Mouse (Mus musculus) hindbrain, embryonic 13.5 days (tissue): ENCODE results near the gene Miox. TPM values are rescaled to one million over a fixed set of nuclear protein-coding genes. Genes with fewer than 3 reads are reported as not detected.

Experiments
- ATAC-seq: fragments of 200-750 bp; cut with Nextera tagmentation; 2 replicates; pipeline ENCODE4 v1.8.0; 2017; ENCODE audit warnings: moderate TSS enrichment; ENCODE audit not compliant: low FRiP score
- H3K27ac ChIP-seq: fragments of 300-500 bp; sonication (generic); 2 replicates; pipeline ENCODE4 v1.5.1; 2015; ENCODE audit warnings: inconsistent platforms, mild to moderate bottlenecking, moderate library complexity
- H3K27me3 ChIP-seq: fragments of 300-500 bp; sonication (generic); 2 replicates; pipeline ENCODE4 v1.6.1; 2015; ENCODE audit warnings: mild to moderate bottlenecking, inconsistent platforms
- H3K36me3 ChIP-seq: fragments of 300-500 bp; sonication (generic); 2 replicates; pipeline ENCODE4 v1.6.1; 2015; ENCODE audit warnings: mild to moderate bottlenecking, inconsistent platforms
- H3K4me1 ChIP-seq: fragments of 300-500 bp; sonication (generic); replicated peaks from 2 replicates; pipeline ENCODE4 v1.6.1; 2015; ENCODE audit warnings: inconsistent platforms
- H3K4me2 ChIP-seq: fragments of 300-500 bp; sonication (generic); 2 replicates; pipeline ENCODE4 v1.6.1; 2015; ENCODE audit warnings: inconsistent platforms, mild to moderate bottlenecking, moderate library complexity
- H3K4me3 ChIP-seq: fragments of 300-500 bp; sonication (generic); 2 replicates; pipeline ENCODE4 v1.5.1; 2015; ENCODE audit warnings: mild to moderate bottlenecking, inconsistent platforms
- H3K9ac ChIP-seq: fragments of 300-500 bp; sonication (generic); 2 replicates; pipeline ENCODE4 v1.6.1; 2015; ENCODE audit warnings: mild to moderate bottlenecking, inconsistent platforms
- H3K9me3 ChIP-seq: fragments of 300-500 bp; sonication (generic); 2 replicates; pipeline ENCODE4 v1.6.1; 2016; ENCODE audit warnings: inconsistent platforms
- WGBS: fragments of 180-500 bp; shearing (Covaris S2); methylation state at CpG from one replicate; pipeline ENCODE4 v1.1.7; 2015; 5-methylcytosine and 5-hydroxymethylcytosine counted together
- microRNA-seq: library from miRNA; unstranded; fragments of <30 nt; microRNA quantifications from one replicate; pipeline ENCODE4, GENCODE M21; 2016
- polyA plus RNA-seq: library from polyadenylated mRNA; unstranded; fragments of >200 nt; fragmentation: Nextera tagmentation; extraction: Ambion mirVana; gene quantifications from 2 replicates; pipeline ENCODE4 v1.2.1, GENCODE M21; 2015

The Miox gene
- polyA plus RNA-seq, 1 experiment from 2014 or later: not detected

GRCm38 (mm10) chr15:89374801-89375534 lies 40.8 kb downstream of the Miox start:
- ATAC-seq: no peak
- Histone ChIP-seq H3K4me2 (no peak overlapping the region), H3K4me1 (peaks cover 44% of the 10 kb centered on the region), H3K27ac (no peak overlapping the region), H3K4me3 (no peak overlapping the region), H3K9me3 (no peaks in the 10 kb centered on the region), H3K36me3 (peaks cover 29% of the 10 kb centered on the region), H3K27me3 (peaks cover 42% of the 10 kb centered on the region), H3K9ac (peak overlapping the region; percentile 87; the same call in 1 of the 2 replicates)
- WGBS: 92% methylated on average over 17 of the region's 17 CpGs

- Histone ChIP-seq H3K4me1 (peaks cover 44% of the 10 kb centered on the region), H3K27me3 (peaks cover 52% of the 10 kb centered on the region), H3K36me3 (peaks cover 18% of the 10 kb centered on the region), H3K9me3 (no peaks in the 10 kb centered on the region), H3K27ac (no peak overlapping the region), H3K4me3 (no peak overlapping the region), H3K4me2 (no peak overlapping the region), H3K9ac (no peak overlapping the region)
- WGBS: 85% methylated on average over 7 of the region's 7 CpGs
- no peak for ATAC-seq
Measured at GRCm38 (mm10) chr15:89376040-89376439, 41.8 kb downstream of the Miox start.

- H3K4me3 ChIP-seq: 0 out of 2 replicates have a peak within 1 kb of the TSS, but pooled peaks have one; percentile 1
- ATAC-seq: no peak
- H3K9me3 ChIP-seq: no peaks in the 10 kb centered on the region
- 26% methylated on average over 16 of the region's 16 CpGs for WGBS
- peaks cover 9% of the 10 kb centered on the region for H3K36me3 ChIP-seq
- H3K4me1 ChIP-seq: peaks cover 44% of the 10 kb centered on the region
- H3K9ac ChIP-seq: peak within 1 kb of the TSS; percentile 6; the same call in 1 of the 2 replicates
- no peak within 1 kb of the TSS for H3K27ac ChIP-seq
- 0 out of 2 replicates have a peak within 1 kb of the TSS, but pooled peaks have one; percentile 4 for H3K4me2 ChIP-seq
- H3K27me3 ChIP-seq: peaks cover 56% of the 10 kb centered on the region
Measured at GRCm38 (mm10) chr15:89376957-89377356, 42.8 kb downstream of the Miox start, which contains the start of gene Tymp. Tymp (minus strand) TSS chr15:89377039.

- H3K27me3 ChIP-seq: peaks cover 56% of the 10 kb centered on the region
- no peak for ATAC-seq
- peaks cover 5% of the 10 kb centered on the region for H3K36me3 ChIP-seq
- H3K4me1 ChIP-seq: peaks cover 41% of the 10 kb centered on the region
- no peak overlapping the region for H3K27ac ChIP-seq
- H3K4me2 ChIP-seq: 0 out of 2 replicates have a peak overlapping the region, but pooled peaks have one; percentile 4
- WGBS: 14% methylated on average over 18 of the region's 18 CpGs
- 0 out of 2 replicates have a peak overlapping the region, but pooled peaks have one; percentile 1 for H3K4me3 ChIP-seq
- H3K9ac ChIP-seq: peak overlapping the region; percentile 6; the same call in 1 of the 2 replicates
- no peaks in the 10 kb centered on the region for H3K9me3 ChIP-seq
Measured at GRCm38 (mm10) chr15:89377362-89377761, 43.2 kb downstream of the Miox start.

GRCm38 (mm10) chr15:89377938-89378828 lies 44.0 kb downstream of the Miox start:
- 10% methylated on average over 46 of the region's 46 CpGs for WGBS
- Histone ChIP-seq H3K9me3 (no peaks in the 10 kb centered on the region), H3K36me3 (no peaks in the 10 kb centered on the region), H3K27ac (no peak overlapping the region), H3K27me3 (peaks cover 56% of the 10 kb centered on the region), H3K9ac (peak overlapping the region; percentile 63), H3K4me2 (peak overlapping the region; percentile 61), H3K4me3 (peak overlapping the region; percentile 37), H3K4me1 (peaks cover 32% of the 10 kb centered on the region)
- ATAC-seq: no peak

GRCm38 (mm10) chr15:89378831-89379401 lies 44.7 kb downstream of the Miox start, which contains the start of gene Odf3b:
Odf3b (minus strand) TSS chr15:89379282.
- ATAC-seq: no peak
- Histone ChIP-seq H3K4me1 (peaks cover 31% of the 10 kb centered on the region), H3K36me3 (no peaks in the 10 kb centered on the region), H3K4me3 (peak within 1 kb of the TSS; percentile 37), H3K4me2 (peak within 1 kb of the TSS; percentile 61), H3K27me3 (peaks cover 56% of the 10 kb centered on the region), H3K9me3 (no peaks in the 10 kb centered on the region), H3K9ac (peak within 1 kb of the TSS; percentile 63), H3K27ac (no peak within 1 kb of the TSS)
- 1% methylated on average over 33 of the region's 33 CpGs for WGBS

GRCm38 (mm10) chr15:89379429-89379828 lies 45.2 kb downstream of the Miox start:
- Histone ChIP-seq H3K27ac (no peak overlapping the region), H3K27me3 (peaks cover 56% of the 10 kb centered on the region), H3K4me1 (peaks cover 26% of the 10 kb centered on the region), H3K36me3 (no peaks in the 10 kb centered on the region), H3K9me3 (no peaks in the 10 kb centered on the region), H3K9ac (no peak overlapping the region), H3K4me2 (peak overlapping the region; percentile 61), H3K4me3 (peak overlapping the region; percentile 37)
- ATAC-seq: no peak
- WGBS: 13% methylated on average over 10 of the region's 10 CpGs

GRCm38 (mm10) chr15:89384617-89385016 lies 50.4 kb downstream of the Miox start, which contains the start of gene Klhdc7b:
Klhdc7b (plus strand) TSS chr15:89384917.
- no peak within 1 kb of the TSS for H3K27ac ChIP-seq
- 89% methylated on average over 7 of the region's 7 CpGs for WGBS
- H3K27me3 ChIP-seq: peaks cover 25% of the 10 kb centered on the region
- no peaks in the 10 kb centered on the region for H3K36me3 ChIP-seq
- no peaks in the 10 kb centered on the region for H3K4me1 ChIP-seq
- H3K4me3 ChIP-seq: no peak within 1 kb of the TSS
- H3K9me3 ChIP-seq: no peaks in the 10 kb centered on the region
- no peak within 1 kb of the TSS for H3K9ac ChIP-seq
- no peak within 1 kb of the TSS for H3K4me2 ChIP-seq
- no peak for ATAC-seq

Small RNAs within 50 kb of the gene (microRNA-seq; reads per million reads assigned to microRNA genes)
- gene Mir6959: not detected

Other genes with a start within 250 kb of the Miox start
- 19.9 and 20.7 TPM in 2 replicates for gene Selenoo, start 245.3 kb upstream of the Miox start, polyA plus RNA-seq
- 17.5 and 18.9 TPM in 2 replicates for gene Tubgcp6, start 211.3 kb upstream of the Miox start, polyA plus RNA-seq
- gene Hdac10, start 205.7 kb upstream of the Miox start, polyA plus RNA-seq: 24.3 and 24.5 TPM in 2 replicates
- 5.9 and 7.1 TPM in 2 replicates for gene Mapk12, start 193.7 kb upstream of the Miox start, polyA plus RNA-seq
- gene Mapk11, start 184.8 kb upstream of the Miox start, polyA plus RNA-seq: 36.1 and 36.5 TPM in 2 replicates
- gene Plxnb2, start 153.6 kb upstream of the Miox start, polyA plus RNA-seq: 99.2 and 104 TPM in 2 replicates
- gene Dennd6b, start 137.9 kb upstream of the Miox start, polyA plus RNA-seq: 75.1 and 86.5 TPM in 2 replicates
- 82.8 and 87.3 TPM in 2 replicates for gene Ppp6r2, start 122.8 kb upstream of the Miox start, polyA plus RNA-seq
- gene Sbf1, start 19.1 kb upstream of the Miox start, polyA plus RNA-seq: 78.4 and 83.3 TPM in 2 replicates
- gene Adm2, start 11.7 kb upstream of the Miox start, polyA plus RNA-seq: not detected in 2 replicates
- gene Lmf2, start 21.3 kb downstream of the Miox start, polyA plus RNA-seq: 32.2 and 32.6 TPM in 2 replicates
- 104 TPM in 2 replicates for gene Ncaph2, start 21.3 kb downstream of the Miox start, polyA plus RNA-seq
- 10.9 and 11.3 TPM in 2 replicates for gene Sco2, start 39.4 kb downstream of the Miox start, polyA plus RNA-seq
- gene Tymp, start 42.6 kb downstream of the Miox start, polyA plus RNA-seq: 2.2 and 2.4 TPM in 2 replicates
- 2.4 and 3.4 TPM in 2 replicates for gene Odf3b, start 44.9 kb downstream of the Miox start, polyA plus RNA-seq
- gene Klhdc7b, start 50.5 kb downstream of the Miox start, polyA plus RNA-seq: 0.05 TPM in 1 of 2 replicates, not detected in the other
- gene Syce3, start 76.1 kb downstream of the Miox start, polyA plus RNA-seq: not detected in 2 replicates
- 0.99 and 1.3 TPM in 2 replicates for gene Cpt1b, start 91.5 kb downstream of the Miox start, polyA plus RNA-seq
- 5.4 and 8.2 TPM in 2 replicates for gene C730034F03Rik, start 95.2 kb downstream of the Miox start, polyA plus RNA-seq
- gene Gm44502, start 95.3 kb downstream of the Miox start, polyA plus RNA-seq: not detected in 2 replicates
- 92.7 and 98.4 TPM in 2 replicates for gene Chkb, start 95.5 kb downstream of the Miox start, polyA plus RNA-seq
- gene Mapk8ip2, start 119.5 kb downstream of the Miox start, polyA plus RNA-seq: 74.0 and 80.1 TPM in 2 replicates
- gene Arsa, start 143.0 kb downstream of the Miox start, polyA plus RNA-seq: 19.7 and 21.2 TPM in 2 replicates
- gene Shank3, start 165.2 kb downstream of the Miox start, polyA plus RNA-seq: 11.0 and 12.1 TPM in 2 replicates
- gene Acr, start 233.9 kb downstream of the Miox start, polyA plus RNA-seq: 1.5 and 2.0 TPM in 2 replicates